Mouse (Mus musculus) embryo, embryonic 11.5 days (tissue): ENCODE measurements around the gene Rnf17.

ENCODE experiments used
- DNase-seq: peaks from one replicate; pipeline ENCODE4 v3.0.0-alpha.2; 2012; ENCODE audit warnings: low read depth, low spot score

Rnf17 gene

DNA sequence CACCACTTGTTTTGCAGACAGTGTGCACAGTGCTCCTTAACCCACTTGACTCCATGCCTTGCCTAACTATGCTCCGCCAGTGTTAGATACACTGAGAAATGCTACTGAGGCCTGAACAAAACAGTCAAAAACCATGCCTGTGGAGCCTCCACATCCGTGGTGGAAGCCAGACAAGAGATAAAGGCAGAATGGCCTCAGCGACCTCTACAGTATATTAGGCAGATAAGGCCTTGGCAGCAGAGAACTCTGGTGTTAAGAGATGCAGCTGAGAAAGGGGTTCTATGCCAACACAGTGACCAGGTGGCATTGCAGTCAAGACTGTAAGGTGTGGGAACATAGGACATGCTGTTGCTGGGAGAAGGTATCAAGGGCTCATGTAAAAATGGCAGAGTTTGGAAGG is 104.4 kb downstream of the Rnf17 start:
- no peak for DNase-seq

DNA sequence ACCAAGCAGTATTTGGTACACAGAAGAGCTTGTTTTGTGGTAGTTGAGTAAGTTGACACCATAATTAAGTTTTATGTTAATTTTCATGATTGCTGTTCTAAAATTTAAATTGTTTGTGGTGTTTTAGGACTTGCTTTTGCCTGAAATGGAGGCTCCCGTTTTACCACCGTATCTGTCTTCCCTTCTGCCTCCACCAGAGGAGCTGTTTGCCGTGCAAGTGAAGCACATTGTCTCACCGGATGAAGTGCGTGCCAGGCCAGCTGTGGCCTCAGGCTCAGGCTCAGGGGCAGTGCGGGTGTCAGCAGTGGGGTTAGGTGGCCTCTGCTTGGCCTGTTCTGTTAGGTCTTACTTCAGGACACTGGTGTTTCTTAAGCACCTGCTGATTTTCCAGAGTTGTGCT is 109.7 kb downstream of the Rnf17 start:
- DNase-seq, result peak; percentile 27

DNA sequence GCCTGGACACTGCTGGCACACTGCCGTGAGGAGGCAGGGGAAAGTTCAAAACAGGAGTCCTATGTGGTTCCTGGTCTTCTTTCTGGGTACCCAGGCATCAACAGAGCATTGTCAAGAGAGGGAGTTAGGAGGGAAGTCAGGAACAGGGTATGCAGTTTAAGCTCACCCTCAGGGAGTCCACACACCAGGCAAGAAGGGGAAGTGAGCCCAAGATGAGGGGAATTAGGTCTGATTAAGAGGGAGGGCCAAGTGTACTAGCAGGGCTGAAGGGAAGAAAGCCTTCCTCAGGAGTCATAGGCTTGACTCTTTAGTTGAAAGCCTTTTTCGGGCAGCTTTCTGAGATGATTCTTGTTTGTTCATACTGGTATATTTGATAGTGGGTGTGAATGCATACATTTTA is 112.4 kb downstream of the Rnf17 start:
- no peak for DNase-seq

- DNase-seq, result no peak
Observed at GRCm38 (mm10) chr14:56530788-56531187, 128.4 kb downstream of the Rnf17 start.

DNA sequence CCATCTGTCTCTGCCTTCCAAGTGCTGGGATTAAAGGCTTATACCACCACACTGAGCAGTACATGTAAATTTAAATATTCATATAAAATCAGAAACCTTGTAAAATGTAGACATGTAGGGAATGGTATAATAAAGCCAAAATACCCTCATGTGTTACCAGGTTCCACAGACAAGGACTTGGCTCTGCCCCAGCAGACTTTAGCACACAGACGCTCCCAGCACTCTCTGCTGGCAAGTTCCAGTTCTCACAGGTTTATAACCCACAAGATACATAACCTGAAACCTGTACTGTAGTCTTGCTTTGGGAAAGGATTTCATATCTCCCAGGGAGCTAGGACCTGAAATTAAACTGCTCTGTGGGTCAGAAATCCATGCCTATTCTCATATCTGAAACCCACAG is 142.6 kb downstream of the Rnf17 start:
- no peak for DNase-seq

GRCm38 (mm10) chr14:56545491-56545890 is 143.1 kb downstream of the Rnf17 start:
- DNase-seq, result no peak

DNA sequence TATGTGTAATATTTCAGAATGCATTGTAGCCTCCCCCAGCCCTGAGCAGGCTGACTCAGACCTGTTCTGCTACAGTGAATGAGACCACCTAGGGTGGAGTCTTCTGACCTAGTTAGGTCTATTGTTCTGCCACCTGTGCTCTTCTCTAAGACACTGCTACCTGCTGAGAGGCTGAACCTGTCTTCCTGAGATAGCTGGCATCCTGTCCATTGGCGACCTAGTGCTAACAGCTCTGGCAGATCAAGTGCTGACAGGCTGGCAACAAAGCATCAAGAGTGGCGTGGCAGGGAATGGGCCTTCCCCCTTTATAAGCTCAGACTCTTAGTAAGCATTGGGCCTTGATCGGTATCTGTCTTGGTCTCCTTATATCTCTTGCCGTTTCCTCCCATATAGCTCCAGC is 148.6 kb downstream of the Rnf17 start:
- no peak for DNase-seq

GRCm38 (mm10) chr14:56552924-56553323 is 150.5 kb downstream of the Rnf17 start:
- DNase-seq, result no peak

GRCm38 (mm10) chr14:56553331-56553730 is 150.9 kb downstream of the Rnf17 start:
- DNase-seq, result no peak

DNA sequence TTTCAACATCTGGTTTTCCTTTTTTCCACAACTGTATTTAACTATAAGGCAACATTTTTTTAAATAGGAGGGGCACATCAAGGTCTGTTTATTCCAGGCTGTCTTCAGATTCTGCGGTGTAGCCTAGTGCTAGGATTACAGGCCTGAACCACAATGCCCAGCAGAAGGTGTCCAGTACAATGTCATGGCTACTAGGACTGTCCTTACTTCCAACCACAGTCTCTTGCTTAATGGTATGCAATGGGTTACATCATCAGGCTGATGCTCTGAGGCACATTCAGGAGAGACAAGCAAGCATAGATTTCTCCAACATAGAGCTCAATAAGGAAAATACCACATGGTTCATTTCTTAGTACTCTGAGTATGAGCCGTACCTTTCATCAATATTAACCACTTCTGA is 152.3 kb downstream of the Rnf17 start:
- DNase-seq, result no peak

DNA sequence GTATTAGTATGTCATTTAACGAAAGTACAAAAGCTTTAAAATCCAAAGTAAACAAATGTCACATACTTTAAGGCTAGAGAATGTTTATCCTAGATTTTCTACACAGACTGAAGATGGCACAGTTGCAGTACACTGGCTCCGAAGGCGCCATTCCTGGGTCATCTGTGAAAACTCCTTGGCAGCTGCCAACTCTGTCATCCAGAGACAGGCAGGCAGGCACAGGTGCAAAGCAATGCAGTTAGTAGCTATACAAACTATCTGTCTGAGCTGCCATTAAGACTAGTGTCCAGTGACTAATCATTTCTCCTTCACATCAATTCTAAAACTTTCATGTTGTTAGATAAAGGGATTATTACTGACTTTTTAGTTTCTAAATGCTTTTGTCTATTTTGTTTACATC is 156.8 kb downstream of the Rnf17 start:
- no peak for DNase-seq

GRCm38 (mm10) chr14:56567476-56567875 is 165.1 kb downstream of the Rnf17 start:
- no peak for DNase-seq

GRCm38 (mm10) chr14:56569041-56569440 is 166.7 kb downstream of the Rnf17 start:
- DNase-seq, result no peak

DNA sequence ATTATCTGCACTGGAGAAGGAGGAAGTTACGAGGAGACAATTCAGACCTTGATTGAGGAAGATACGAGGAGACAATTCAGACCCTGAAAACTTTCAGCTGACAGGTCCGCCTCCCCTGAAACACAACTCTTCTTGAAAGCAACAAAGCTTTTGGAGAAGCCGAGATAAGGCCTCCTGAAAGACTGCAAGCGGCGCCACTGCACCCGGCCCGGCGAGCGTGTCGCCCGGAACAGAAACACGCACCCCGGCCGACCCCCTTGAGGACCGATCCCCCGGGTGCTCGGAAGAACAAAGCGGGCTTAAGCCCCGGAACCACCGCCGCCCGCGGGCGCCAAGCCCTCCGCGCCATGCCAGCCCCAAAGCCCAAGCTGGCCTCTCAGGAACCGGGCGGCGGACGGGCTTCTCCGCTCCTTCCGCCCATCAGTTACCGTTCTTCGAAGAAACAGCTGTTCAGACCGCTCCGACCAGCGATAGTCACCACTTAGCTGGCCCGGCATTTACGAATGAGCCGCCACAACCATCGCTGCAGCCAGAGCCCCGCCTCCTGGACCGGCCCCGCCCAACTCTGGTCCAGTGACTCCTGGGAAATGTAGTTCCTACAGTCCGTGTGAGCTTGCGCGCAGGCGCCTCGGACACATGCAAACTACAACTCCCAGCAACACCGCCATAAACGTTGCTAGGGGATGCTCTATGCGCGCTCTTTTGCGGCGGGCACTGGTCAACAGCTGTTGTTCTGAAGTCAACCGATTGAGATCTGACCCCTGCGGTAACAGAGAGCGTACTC is 169.1 kb downstream of the Rnf17 start:
- peak; percentile 94 for DNase-seq

- DNase-seq, result no peak
Observed at GRCm38 (mm10) chr14:56572546-56572945, 170.2 kb downstream of the Rnf17 start.
